Mouse (Mus musculus): Measurements from ENCODE around the gene Prune2. TPM values are rescaled to one million over a fixed set of nuclear protein-coding genes. Genes with fewer than 3 reads are reported as not detected.

Prune2 gene
- total and polyA plus RNA-seq, 3 experiments, result 0.55 TPM; not detected in 2

GRCm38 (mm10) chr19:17108782-17109181, 152.9 kb downstream of the Prune2 start:
- ATAC-seq (ENCODE audit: extremely low read depth, insufficient number of reproducible peaks, low FRiP score, poor library complexity, severe bottlenecking) (no peak), DNase-seq (ENCODE audit: low spot score) (no peak)
- no peak overlapping the region for H3K4me3 ChIP-seq (ENCODE audit: low read depth, low read length)
- H3K27me3 ChIP-seq (ENCODE audit: insufficient read depth, low read length), result 0 out of 2 replicates have a peak, but pooled peaks cover 2% of the 10 kb centered on the region
- no peaks in the 10 kb centered on the region for H3K4me1 ChIP-seq (ENCODE audit: insufficient read depth, low read depth, low read length)
- no peaks in the 10 kb centered on the region for H3K36me3 ChIP-seq (replicated peaks)
- H3K9me3 ChIP-seq (replicated peaks), result no peaks in the 10 kb centered on the region
- no peak for TF ChIP-seq GATA1 (IDR thresholded peaks at IDR 0.05; ENCODE audit: borderline replicate concordance, low read length)
- no peak for TF ChIP-seq CTCF (IDR thresholded peaks at IDR 0.05; ENCODE audit: low read depth, low read length)
- no peak for TF ChIP-seq POLR2AphosphoS5 (IDR thresholded peaks at IDR 0.05; ENCODE audit: insufficient replicate concordance, low read depth, low read length)
- TF ChIP-seq GATA2 (IDR thresholded peaks at IDR 0.05; ENCODE audit: borderline replicate concordance, low read depth, low read length), result no peak
- no peak for TF ChIP-seq TAL1 (conservative IDR thresholded peaks at IDR 0.05; ENCODE audit: low read depth, low read length)

- Histone ChIP-seq H3K27me3 (ENCODE audit: insufficient read depth, low read length) (peaks cover 10% of the 10 kb centered on the region), H3K4me3 (ENCODE audit: low read depth, low read length) (no peak overlapping the region), H3K36me3 (replicated peaks) (no peaks in the 10 kb centered on the region), H3K9me3 (replicated peaks) (no peaks in the 10 kb centered on the region), H3K4me1 (ENCODE audit: insufficient read depth, low read depth, low read length) (no peaks in the 10 kb centered on the region)
- DNase-seq (ENCODE audit: low spot score), result peak; percentile 14
- ATAC-seq (ENCODE audit: extremely low read depth, insufficient number of reproducible peaks, low FRiP score, poor library complexity, severe bottlenecking), result no peak; the same call in 1 of the 2 replicates
- TF ChIP-seq TAL1 (conservative IDR thresholded peaks at IDR 0.05; ENCODE audit: low read depth, low read length) (no peak), POLR2AphosphoS5 (IDR thresholded peaks at IDR 0.05; ENCODE audit: insufficient replicate concordance, low read depth, low read length) (no peak), GATA1 (IDR thresholded peaks at IDR 0.05; ENCODE audit: borderline replicate concordance, low read length) (no peak), CTCF (IDR thresholded peaks at IDR 0.05; ENCODE audit: low read depth, low read length) (no peak), GATA2 (IDR thresholded peaks at IDR 0.05; ENCODE audit: borderline replicate concordance, low read depth, low read length) (no peak)
Observed at GRCm38 (mm10) chr19:17124034-17124735, 168.3 kb downstream of the Prune2 start.

GRCm38 (mm10) chr19:17125380-17125779, 169.5 kb downstream of the Prune2 start:
- no peak for ATAC-seq (ENCODE audit: extremely low read depth, insufficient number of reproducible peaks, low FRiP score, poor library complexity, severe bottlenecking)

GRCm38 (mm10) chr19:17130544-17130943, 174.6 kb downstream of the Prune2 start:
- Histone ChIP-seq H3K36me3 (replicated peaks) (no peaks in the 10 kb centered on the region), H3K9me3 (replicated peaks) (no peaks in the 10 kb centered on the region), H3K4me1 (ENCODE audit: insufficient read depth, low read depth, low read length) (no peaks in the 10 kb centered on the region), H3K4me3 (ENCODE audit: low read depth, low read length) (no peak overlapping the region), H3K27me3 (ENCODE audit: insufficient read depth, low read length) (peaks cover 3% of the 10 kb centered on the region; the same call in 1 of the 2 replicates)
- ATAC-seq (ENCODE audit: extremely low read depth, insufficient number of reproducible peaks, low FRiP score, poor library complexity, severe bottlenecking), result no peak
- DNase-seq (ENCODE audit: low spot score), result no peak
- no peak for TF ChIP-seq TAL1 (conservative IDR thresholded peaks at IDR 0.05; ENCODE audit: low read depth, low read length)

More at GRCm38 (mm10) chr19:17125380-17125779, 169.5 kb downstream of the Prune2 start:
- DNase-seq (ENCODE audit: low spot score), result no peak
- H3K36me3 ChIP-seq (replicated peaks), result no peaks in the 10 kb centered on the region
- H3K27me3 ChIP-seq (ENCODE audit: insufficient read depth, low read length), result peaks cover 7% of the 10 kb centered on the region
- H3K4me3 ChIP-seq (ENCODE audit: low read depth, low read length), result no peak overlapping the region
- no peak for TF ChIP-seq POLR2AphosphoS5 (IDR thresholded peaks at IDR 0.05; ENCODE audit: insufficient replicate concordance, low read depth, low read length)
- TF ChIP-seq GATA1 (IDR thresholded peaks at IDR 0.05; ENCODE audit: borderline replicate concordance, low read length), result no peak
- no peak for TF ChIP-seq TAL1 (conservative IDR thresholded peaks at IDR 0.05; ENCODE audit: low read depth, low read length)
- no peak for TF ChIP-seq GATA2 (IDR thresholded peaks at IDR 0.05; ENCODE audit: borderline replicate concordance, low read depth, low read length)
- no peak for TF ChIP-seq CTCF (IDR thresholded peaks at IDR 0.05; ENCODE audit: low read depth, low read length)
- H3K4me1 ChIP-seq (ENCODE audit: insufficient read depth, low read depth, low read length), result no peaks in the 10 kb centered on the region
- H3K9me3 ChIP-seq (replicated peaks), result no peaks in the 10 kb centered on the region

GRCm38 (mm10) chr19:17136677-17137460, 181.0 kb downstream of the Prune2 start:
- TF ChIP-seq CTCF (IDR thresholded peaks at IDR 0.05; ENCODE audit: low read depth, low read length) (no peak), GATA1 (IDR thresholded peaks at IDR 0.05; ENCODE audit: borderline replicate concordance, low read length) (no peak), GATA2 (IDR thresholded peaks at IDR 0.05; ENCODE audit: borderline replicate concordance, low read depth, low read length) (no peak), POLR2AphosphoS5 (IDR thresholded peaks at IDR 0.05; ENCODE audit: insufficient replicate concordance, low read depth, low read length) (no peak), TAL1 (conservative IDR thresholded peaks at IDR 0.05; ENCODE audit: low read depth, low read length) (no peak)
- H3K4me3 ChIP-seq (ENCODE audit: low read depth, low read length), result no peak overlapping the region
- no peak for ATAC-seq (ENCODE audit: extremely low read depth, insufficient number of reproducible peaks, low FRiP score, poor library complexity, severe bottlenecking)

GRCm38 (mm10) chr19:17137656-17138055, 181.7 kb downstream of the Prune2 start:
- H3K4me3 ChIP-seq (ENCODE audit: low read depth, low read length), result no peak overlapping the region
- no peaks in the 10 kb centered on the region for H3K36me3 ChIP-seq (replicated peaks)
- H3K9me3 ChIP-seq (replicated peaks), result no peaks in the 10 kb centered on the region
- H3K4me1 ChIP-seq (ENCODE audit: insufficient read depth, low read depth, low read length), result peaks cover 4% of the 10 kb centered on the region; the same call in 1 of the 2 replicates
- DNase-seq (ENCODE audit: low spot score) (no peak), ATAC-seq (ENCODE audit: extremely low read depth, insufficient number of reproducible peaks, low FRiP score, poor library complexity, severe bottlenecking) (no peak)
- H3K27me3 ChIP-seq (ENCODE audit: insufficient read depth, low read length), result peaks cover 13% of the 10 kb centered on the region
- TF ChIP-seq GATA1 (IDR thresholded peaks at IDR 0.05; ENCODE audit: borderline replicate concordance, low read length), result no peak
- TF ChIP-seq TAL1 (conservative IDR thresholded peaks at IDR 0.05; ENCODE audit: low read depth, low read length), result no peak
- no peak for TF ChIP-seq GATA2 (IDR thresholded peaks at IDR 0.05; ENCODE audit: borderline replicate concordance, low read depth, low read length)
- TF ChIP-seq POLR2AphosphoS5 (IDR thresholded peaks at IDR 0.05; ENCODE audit: insufficient replicate concordance, low read depth, low read length), result no peak
- TF ChIP-seq CTCF (IDR thresholded peaks at IDR 0.05; ENCODE audit: low read depth, low read length), result no peak

More at GRCm38 (mm10) chr19:17136677-17137460, 181.0 kb downstream of the Prune2 start:
- Histone ChIP-seq H3K36me3 (replicated peaks) (no peaks in the 10 kb centered on the region), H3K27me3 (ENCODE audit: insufficient read depth, low read length) (peaks cover 13% of the 10 kb centered on the region), H3K9me3 (replicated peaks) (no peaks in the 10 kb centered on the region), H3K4me1 (ENCODE audit: insufficient read depth, low read depth, low read length) (peaks cover 4% of the 10 kb centered on the region; the same call in 1 of the 2 replicates)
- no peak for DNase-seq (ENCODE audit: low spot score)
